Mouse (Mus musculus): ENCODE measurements at regions not wholly inside any gene's neighbourhood (a gene's known extent, or its start where the extent isn't known, plus 50 kb on each side); places are given as distances from the start of the nearest gene placed in this dataset.
A peak's percentile ranks its signal among the peaks of the same experiment; 100 is the strongest.

DNA sequence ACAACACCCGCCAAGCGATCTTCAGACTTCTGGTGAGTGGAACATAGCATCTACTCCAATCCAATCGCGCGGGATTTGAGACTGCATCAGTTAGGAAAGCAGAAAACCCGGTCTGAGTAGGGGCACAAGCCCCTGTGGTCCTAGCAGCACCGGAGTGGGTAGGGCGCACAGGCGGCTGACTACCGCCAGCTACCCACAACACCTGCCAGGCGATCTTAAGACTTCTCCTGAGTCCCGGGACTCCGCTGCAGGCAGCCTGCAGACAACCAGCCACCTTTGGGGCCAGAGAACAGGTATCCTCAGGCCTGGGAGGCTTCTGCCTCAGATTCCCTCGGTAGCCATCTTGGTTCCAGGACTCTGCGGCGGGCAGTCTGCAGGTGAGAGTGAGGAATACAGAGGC is 208.2 kb upstream of the Pdzrn3 start:
- Histone ChIP-seq H3K27ac (ENCODE audit: low read length) (no peak overlapping the region), H3K9me3 (ENCODE audit: control insufficient read depth, low read length) (no peaks in the 10 kb centered on the region), H3K4me1 (replicated peaks; ENCODE audit: control insufficient read depth, insufficient read depth, low read length) (no peaks in the 10 kb centered on the region), H3K36me3 (ENCODE audit: control insufficient read depth, insufficient read depth) (no peaks in the 10 kb centered on the region), H3K4me2 (ENCODE audit: low read length) (no peak overlapping the region), H3K27me3 (replicated peaks; ENCODE audit: control insufficient read depth, insufficient read depth, low read length) (no peaks in the 10 kb centered on the region), H3K4me3 (replicated peaks; ENCODE audit: low read length) (no peak overlapping the region), H3K9ac (replicated peaks; ENCODE audit: low read depth, low read length) (no peak overlapping the region)
- 83% methylated on average over 16 of the region's 16 CpGs for WGBS
- no peak for ATAC-seq

DNA sequence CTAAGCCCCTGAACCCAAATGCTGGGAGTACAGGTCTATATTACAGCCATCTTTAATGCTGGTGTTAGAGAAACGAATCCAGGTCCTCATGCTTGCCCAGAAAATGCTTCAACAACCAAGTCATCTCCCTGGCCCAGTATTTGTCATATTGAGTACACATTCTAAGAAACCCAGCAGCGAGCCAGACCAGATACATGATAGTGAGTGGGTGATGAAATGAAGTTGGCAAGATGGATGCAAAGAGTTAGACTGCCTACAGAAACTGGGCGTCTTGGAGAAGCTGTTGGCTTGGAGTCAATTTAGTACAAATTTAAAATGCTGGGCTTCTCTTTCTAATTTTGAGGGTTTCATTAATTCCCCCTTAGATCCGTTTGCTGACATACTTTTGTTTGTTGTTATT is 203.1 kb upstream of the Pdzrn3 start:
- Histone ChIP-seq H3K9me3 (ENCODE audit: control insufficient read depth, low read length) (no peaks in the 10 kb centered on the region), H3K27me3 (replicated peaks; ENCODE audit: control insufficient read depth, insufficient read depth, low read length) (no peaks in the 10 kb centered on the region), H3K4me3 (replicated peaks; ENCODE audit: low read length) (no peak overlapping the region), H3K27ac (ENCODE audit: low read length) (no peak overlapping the region), H3K4me2 (ENCODE audit: low read length) (no peak overlapping the region), H3K9ac (replicated peaks; ENCODE audit: low read depth, low read length) (no peak overlapping the region), H3K4me1 (replicated peaks; ENCODE audit: control insufficient read depth, insufficient read depth, low read length) (no peaks in the 10 kb centered on the region), H3K36me3 (ENCODE audit: control insufficient read depth, insufficient read depth) (no peaks in the 10 kb centered on the region)
- 78% methylated on average over 4 of the region's 4 CpGs for WGBS
- no peak for ATAC-seq

DNA sequence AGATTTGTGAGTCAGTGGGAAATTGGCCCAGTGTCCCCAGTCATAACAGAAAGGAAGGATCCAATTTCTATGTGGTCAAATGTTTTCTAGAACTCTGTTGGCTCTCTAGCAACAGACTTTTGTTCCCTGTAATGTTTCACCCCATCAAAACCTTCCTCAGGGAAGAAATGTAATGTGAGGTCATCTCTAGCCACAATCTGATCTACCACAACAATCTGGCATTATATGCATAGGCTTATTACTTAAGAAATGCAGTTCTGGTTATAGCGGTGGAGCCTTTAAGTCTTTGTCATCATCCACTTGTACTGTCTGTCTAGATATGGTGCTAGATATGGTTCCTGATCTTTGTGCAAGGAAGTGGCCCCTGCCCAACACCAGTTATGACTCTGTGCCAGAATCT is 178.4 kb upstream of the Pdzrn3 start:
- Histone ChIP-seq H3K9me3 (ENCODE audit: control insufficient read depth, low read length) (no peaks in the 10 kb centered on the region), H3K4me1 (replicated peaks; ENCODE audit: control insufficient read depth, insufficient read depth, low read length) (peaks cover 8% of the 10 kb centered on the region), H3K4me3 (replicated peaks; ENCODE audit: low read length) (no peak overlapping the region), H3K36me3 (ENCODE audit: control insufficient read depth, insufficient read depth) (no peaks in the 10 kb centered on the region), H3K27me3 (replicated peaks; ENCODE audit: control insufficient read depth, insufficient read depth, low read length) (no peaks in the 10 kb centered on the region), H3K9ac (replicated peaks; ENCODE audit: low read depth, low read length) (no peak overlapping the region), H3K27ac (ENCODE audit: low read length) (no peak overlapping the region), H3K4me2 (ENCODE audit: low read length) (no peak overlapping the region)
- ATAC-seq = no peak
- WGBS = 100% methylated on average over 1 of the region's 1 CpGs

DNA sequence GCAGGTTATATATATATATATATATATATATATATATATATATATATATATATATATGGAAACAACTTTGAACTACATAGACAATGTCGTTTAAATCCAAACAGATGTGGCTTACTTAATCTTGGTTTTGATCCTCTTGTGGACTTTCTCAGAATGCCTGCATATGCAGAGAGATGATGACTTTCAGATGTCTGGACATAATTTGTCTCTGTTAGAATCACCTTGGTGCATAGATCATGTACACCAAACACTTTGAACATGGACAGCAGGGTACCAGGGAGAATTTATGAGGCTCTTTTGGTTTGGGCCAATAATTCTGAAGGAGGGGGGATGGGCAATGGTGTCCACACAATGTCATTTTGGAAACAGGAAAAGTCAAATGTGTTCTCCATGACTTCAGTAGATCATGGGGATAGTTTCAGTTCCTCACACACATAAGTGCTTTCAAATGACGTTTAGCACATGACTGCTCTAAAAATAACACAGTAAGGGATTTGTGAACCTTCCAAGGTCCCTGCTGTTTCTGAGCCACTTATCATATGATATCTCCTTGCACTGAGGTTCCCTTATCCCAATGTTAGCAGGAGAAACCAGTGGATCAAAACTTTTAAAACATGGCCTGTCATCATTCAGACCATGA is 177.4 kb upstream of the Pdzrn3 start:
- Histone ChIP-seq H3K27me3 (replicated peaks; ENCODE audit: control insufficient read depth, insufficient read depth, low read length) (no peaks in the 10 kb centered on the region), H3K4me3 (replicated peaks; ENCODE audit: low read length) (no peak overlapping the region), H3K4me2 (ENCODE audit: low read length) (no peak overlapping the region), H3K4me1 (replicated peaks; ENCODE audit: control insufficient read depth, insufficient read depth, low read length) (peaks cover 17% of the 10 kb centered on the region), H3K36me3 (ENCODE audit: control insufficient read depth, insufficient read depth) (no peaks in the 10 kb centered on the region), H3K27ac (ENCODE audit: low read length) (no peak overlapping the region), H3K9ac (replicated peaks; ENCODE audit: low read depth, low read length) (no peak overlapping the region), H3K9me3 (ENCODE audit: control insufficient read depth, low read length) (no peaks in the 10 kb centered on the region)
- no peak for ATAC-seq
- WGBS = 81% methylated on average over 2 of the region's 2 CpGs

DNA sequence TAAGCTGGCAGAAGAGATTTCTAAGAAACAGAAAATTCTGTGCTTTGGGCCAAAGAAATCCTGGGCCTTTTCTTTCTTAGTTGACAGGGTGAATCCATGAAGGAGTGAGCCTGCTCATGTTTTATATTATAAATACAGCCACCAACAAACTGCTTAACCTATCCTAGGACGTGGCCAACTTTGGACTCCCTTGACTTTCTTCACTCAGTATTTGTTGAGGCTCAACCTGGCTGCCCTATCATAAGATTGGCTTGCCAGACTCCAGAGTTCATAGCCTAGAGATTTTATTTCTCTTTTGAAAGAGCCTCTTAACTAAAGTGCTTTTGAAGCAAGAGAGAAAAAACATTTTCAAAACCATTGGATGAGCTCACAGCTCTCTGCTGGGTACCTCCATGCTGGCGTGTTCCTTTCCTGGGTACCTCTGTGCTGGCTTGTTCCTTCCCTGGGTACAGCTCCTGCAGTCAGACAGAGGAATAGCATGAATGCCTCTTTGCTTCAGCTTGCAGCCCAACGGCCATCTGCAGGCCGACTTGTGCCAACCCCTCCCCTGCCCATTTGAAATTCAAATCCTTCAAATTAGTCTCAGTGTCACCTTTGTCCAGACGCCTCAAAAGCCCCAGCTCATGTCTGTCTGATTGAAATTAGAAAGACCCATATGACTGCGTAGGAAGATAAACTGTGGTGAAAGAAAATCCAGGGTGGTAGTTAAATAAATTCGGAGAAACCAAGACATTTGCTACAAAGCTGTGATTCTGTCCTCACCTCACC is 173.0 kb upstream of the Pdzrn3 start:
- Histone ChIP-seq H3K4me1 (replicated peaks; ENCODE audit: control insufficient read depth, insufficient read depth, low read length) (peaks cover 19% of the 10 kb centered on the region), H3K4me2 (ENCODE audit: low read length) (0 out of 2 replicates have a peak overlapping the region, but pooled peaks have one; percentile 3), H3K27me3 (replicated peaks; ENCODE audit: control insufficient read depth, insufficient read depth, low read length) (no peaks in the 10 kb centered on the region), H3K9me3 (ENCODE audit: control insufficient read depth, low read length) (no peaks in the 10 kb centered on the region), H3K27ac (ENCODE audit: low read length) (peak overlapping the region; percentile 53), H3K36me3 (ENCODE audit: control insufficient read depth, insufficient read depth) (no peaks in the 10 kb centered on the region), H3K9ac (replicated peaks; ENCODE audit: low read depth, low read length) (no peak overlapping the region), H3K4me3 (replicated peaks; ENCODE audit: low read length) (no peak overlapping the region)
- WGBS = 8% methylated on average over 7 of the region's 7 CpGs
- peak; percentile 99 for ATAC-seq

DNA sequence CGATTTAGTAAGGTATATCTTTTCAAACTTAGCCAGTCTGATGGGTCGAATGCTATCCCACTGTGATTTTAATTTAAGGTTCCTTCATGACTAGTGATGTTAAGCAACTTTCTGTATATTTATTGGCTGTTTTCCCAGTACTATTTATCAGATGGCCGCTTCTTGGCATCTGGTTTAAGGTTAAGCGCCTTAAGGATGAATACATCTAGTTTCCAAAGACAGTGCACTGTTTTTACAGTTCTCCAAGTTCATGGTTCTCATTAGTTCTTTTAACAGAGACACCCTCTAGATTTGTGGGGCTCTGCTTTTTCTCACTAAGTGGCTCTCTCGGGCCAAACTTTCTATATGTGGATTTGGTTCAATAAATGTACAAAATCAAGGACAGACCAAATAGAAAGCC is 159.9 kb upstream of the Pdzrn3 start:
- H3K36me3 ChIP-seq (ENCODE audit: control insufficient read depth, insufficient read depth) = no peaks in the 10 kb centered on the region
- 86% methylated on average over 5 of the region's 5 CpGs for WGBS

DNA sequence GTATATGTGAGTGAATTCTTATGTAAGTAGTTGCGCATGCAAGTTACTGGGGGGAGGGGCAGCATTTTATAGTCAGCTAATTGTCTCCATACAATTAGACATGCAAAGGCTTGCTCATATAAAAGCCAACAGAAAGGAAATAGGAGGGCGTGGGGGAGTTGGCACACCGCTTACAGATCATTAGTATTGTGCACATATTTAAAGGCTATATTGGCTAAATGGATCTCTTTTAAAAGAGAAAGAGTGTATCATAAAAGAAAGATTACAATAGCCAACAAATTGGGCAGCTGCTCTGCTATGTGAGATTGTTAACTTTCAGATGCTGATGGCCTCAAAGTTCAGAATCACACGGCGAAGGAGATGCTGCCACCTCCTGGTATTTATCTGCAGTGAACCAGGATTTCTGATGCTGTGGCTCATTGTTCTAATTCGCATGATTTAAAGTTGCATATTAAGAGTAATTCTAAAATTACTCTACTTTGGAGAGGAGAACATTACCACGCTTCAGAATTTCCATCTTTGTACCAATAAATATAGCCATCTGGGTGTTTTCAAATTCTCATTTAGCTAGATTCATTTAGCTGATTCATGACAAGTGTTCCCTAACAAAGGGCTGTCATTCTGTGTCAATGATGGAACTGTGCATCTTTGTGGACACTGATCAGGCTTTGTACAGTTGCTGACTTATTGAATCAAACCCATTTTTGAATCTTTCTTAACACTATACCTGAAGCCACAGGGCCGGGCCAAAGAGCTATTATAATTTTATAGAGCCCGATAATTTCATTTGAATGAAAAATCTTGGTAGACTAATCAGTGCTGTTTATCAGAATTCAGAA is 156.7 kb upstream of the Pdzrn3 start:
- H3K27me3 ChIP-seq (replicated peaks; ENCODE audit: control insufficient read depth, insufficient read depth, low read length) = no peaks in the 10 kb centered on the region
- H3K4me2 ChIP-seq (ENCODE audit: low read length) = no peak overlapping the region
- H3K27ac ChIP-seq (ENCODE audit: low read length) = no peak overlapping the region
- no peak overlapping the region for H3K9ac ChIP-seq (replicated peaks; ENCODE audit: low read depth, low read length)
- peak; percentile 86 for ATAC-seq
- H3K9me3 ChIP-seq (ENCODE audit: control insufficient read depth, low read length) = no peaks in the 10 kb centered on the region
- peaks cover 8% of the 10 kb centered on the region for H3K4me1 ChIP-seq (replicated peaks; ENCODE audit: control insufficient read depth, insufficient read depth, low read length)
- H3K4me3 ChIP-seq (replicated peaks; ENCODE audit: low read length) = no peak overlapping the region
- WGBS = 28% methylated on average over 9 of the region's 9 CpGs
- no peaks in the 10 kb centered on the region for H3K36me3 ChIP-seq (ENCODE audit: control insufficient read depth, insufficient read depth)

More for the DNA sequence above, 159.9 kb upstream of the Pdzrn3 start:
- Histone ChIP-seq H3K4me2 (ENCODE audit: low read length) (no peak overlapping the region), H3K4me1 (replicated peaks; ENCODE audit: control insufficient read depth, insufficient read depth, low read length) (peaks cover 3% of the 10 kb centered on the region), H3K9ac (replicated peaks; ENCODE audit: low read depth, low read length) (no peak overlapping the region), H3K4me3 (replicated peaks; ENCODE audit: low read length) (no peak overlapping the region), H3K27ac (ENCODE audit: low read length) (no peak overlapping the region), H3K9me3 (ENCODE audit: control insufficient read depth, low read length) (0 out of 2 replicates have a peak, but pooled peaks cover 2% of the 10 kb centered on the region), H3K27me3 (replicated peaks; ENCODE audit: control insufficient read depth, insufficient read depth, low read length) (no peaks in the 10 kb centered on the region)
- no peak for ATAC-seq

DNA sequence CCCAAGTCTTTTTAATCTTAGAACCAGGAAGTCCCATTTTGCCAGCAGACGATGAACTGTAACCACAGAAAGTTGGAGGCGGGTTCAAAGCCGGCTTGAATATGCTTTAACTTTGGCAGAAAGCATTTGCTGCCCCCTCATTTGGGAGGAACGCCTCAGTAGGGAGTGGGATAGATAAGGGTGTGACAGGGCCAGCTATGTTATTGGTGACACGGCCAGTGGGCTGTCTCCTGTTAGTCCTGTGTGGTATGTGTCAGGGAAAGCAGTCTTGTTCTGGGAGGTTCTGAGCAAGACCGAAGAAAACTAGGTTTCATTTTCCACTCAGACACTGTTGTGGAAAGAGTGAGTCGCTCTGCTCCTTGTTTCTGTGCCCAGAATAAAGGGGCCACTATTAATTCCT is 154.7 kb upstream of the Pdzrn3 start:
- no peaks in the 10 kb centered on the region for H3K27me3 ChIP-seq (replicated peaks; ENCODE audit: control insufficient read depth, insufficient read depth, low read length)
- H3K4me3 ChIP-seq (replicated peaks; ENCODE audit: low read length) = no peak overlapping the region
- no peak overlapping the region for H3K27ac ChIP-seq (ENCODE audit: low read length)
- H3K36me3 ChIP-seq (ENCODE audit: control insufficient read depth, insufficient read depth) = no peaks in the 10 kb centered on the region
- ATAC-seq = no peak
- H3K9me3 ChIP-seq (ENCODE audit: control insufficient read depth, low read length) = no peaks in the 10 kb centered on the region
- peaks cover 8% of the 10 kb centered on the region for H3K4me1 ChIP-seq (replicated peaks; ENCODE audit: control insufficient read depth, insufficient read depth, low read length)
- H3K9ac ChIP-seq (replicated peaks; ENCODE audit: low read depth, low read length) = no peak overlapping the region
- WGBS = 49% methylated on average over 7 of the region's 7 CpGs
- no peak overlapping the region for H3K4me2 ChIP-seq (ENCODE audit: low read length)

DNA sequence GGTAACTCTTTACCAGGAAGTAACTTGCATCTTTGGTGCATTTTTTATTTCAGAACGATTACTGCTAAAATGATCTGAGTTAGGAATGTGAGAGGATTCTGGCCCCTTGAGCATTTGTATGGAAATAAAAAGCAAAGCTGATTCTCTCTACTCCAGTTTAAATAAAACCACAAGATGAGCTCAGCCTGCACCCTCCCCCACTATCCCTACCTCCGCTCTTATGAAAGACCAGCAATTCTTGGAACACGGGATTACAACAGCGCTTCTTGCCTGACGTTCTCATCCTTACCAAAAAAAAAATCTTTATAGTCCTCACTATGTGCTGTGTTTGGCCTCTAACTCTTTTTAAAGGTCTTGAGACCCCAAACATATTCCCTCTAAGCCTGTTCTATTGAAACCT is 154.2 kb upstream of the Pdzrn3 start:
- Histone ChIP-seq H3K27me3 (replicated peaks; ENCODE audit: control insufficient read depth, insufficient read depth, low read length) (no peaks in the 10 kb centered on the region), H3K9ac (replicated peaks; ENCODE audit: low read depth, low read length) (no peak overlapping the region), H3K4me3 (replicated peaks; ENCODE audit: low read length) (no peak overlapping the region), H3K4me1 (replicated peaks; ENCODE audit: control insufficient read depth, insufficient read depth, low read length) (peaks cover 8% of the 10 kb centered on the region), H3K27ac (ENCODE audit: low read length) (no peak overlapping the region), H3K9me3 (ENCODE audit: control insufficient read depth, low read length) (no peaks in the 10 kb centered on the region), H3K4me2 (ENCODE audit: low read length) (no peak overlapping the region), H3K36me3 (ENCODE audit: control insufficient read depth, insufficient read depth) (no peaks in the 10 kb centered on the region)
- WGBS = 44% methylated on average over 5 of the region's 5 CpGs
- ATAC-seq = no peak

Measured in forebrain, embryonic 16.5 days (tissue).